Comparison of ENCODE assay signal across 9 mouse cellular contexts in the genomic region with DNA sequence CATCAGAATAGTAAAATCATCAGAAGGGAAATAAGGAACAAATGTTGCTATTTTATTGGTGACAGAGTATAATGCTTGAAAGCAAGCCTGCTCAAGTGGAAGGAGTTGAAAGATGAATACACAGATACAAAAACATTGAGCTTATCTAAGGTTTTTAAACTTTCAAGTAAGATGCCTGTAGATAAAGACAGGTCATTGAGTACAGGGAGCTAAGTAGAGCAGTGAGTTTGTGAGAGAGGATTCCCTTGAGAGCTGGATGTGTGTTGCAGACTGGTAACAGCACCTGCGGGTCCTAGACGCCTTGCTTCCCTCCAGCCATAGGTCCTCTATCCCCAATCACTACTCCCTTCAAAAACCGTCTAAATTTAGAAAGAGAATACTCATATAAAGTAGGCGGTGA. TPM values are rescaled to one million over a fixed set of nuclear protein-coding genes. Genes with fewer than 3 reads are reported as not detected.
DNase-seq lines count a peak whose midpoint lies in the region; ATAC-seq lines count a peak whose summit lies in the region.
"Had no signal": no experiment of that assay in that cellular context is flagged by ENCODE, and none has a peak within 500 bp of the region (broad histone marks: within the 10 kb centered on the region; RNA-seq: fewer than 3 reads in every experiment).

No protein-coding gene starts in this region.

- H3K36me3 ChIP-seq in heart, embryonic 12.5 days, result no peaks in the 10 kb centered on the region
- no peaks in the 10 kb centered on the region for H3K36me3 ChIP-seq in forebrain, embryonic 14.5 days (ENCODE audit: control insufficient read depth, insufficient read depth, low read length)
- H3K36me3 ChIP-seq in liver, embryonic 16.5 days (ENCODE audit: control insufficient read depth, insufficient read depth), result no peaks in the 10 kb centered on the region

- 14% methylated on average over 4 of the region's 4 CpGs for WGBS in heart, embryonic 12.5 days
- 14% methylated on average over 4 of the region's 4 CpGs for WGBS in forebrain, embryonic 14.5 days
- 24% methylated on average over 4 of the region's 4 CpGs for WGBS in liver, embryonic 16.5 days (ENCODE audit: insufficient replicate concordance)

- H3K4me1 ChIP-seq in heart, embryonic 12.5 days (replicated peaks), result peaks cover 37% of the 10 kb centered on the region
- peaks cover 15% of the 10 kb centered on the region for H3K4me1 ChIP-seq in forebrain, embryonic 14.5 days (ENCODE audit: control insufficient read depth, insufficient read depth, low read length)
- peaks cover 18% of the 10 kb centered on the region for H3K4me1 ChIP-seq in liver, embryonic 16.5 days (ENCODE audit: control insufficient read depth, low read depth, low read length)

- peak overlapping the region; percentile 57; the same call in 1 of the 2 replicates for H3K9ac ChIP-seq in heart, embryonic 12.5 days
- peak overlapping the region; percentile 41 for H3K9ac ChIP-seq in forebrain, embryonic 14.5 days (ENCODE audit: low read length)
- H3K9ac ChIP-seq in liver, embryonic 16.5 days (ENCODE audit: low read depth, low read length), result no peak overlapping the region

- no peaks in the 10 kb centered on the region for H3K27me3 ChIP-seq in heart, embryonic 12.5 days (replicated peaks)
- no peaks in the 10 kb centered on the region for H3K27me3 ChIP-seq in forebrain, embryonic 14.5 days (replicated peaks; ENCODE audit: control insufficient read depth, insufficient read depth, low read length)
- H3K27me3 ChIP-seq in liver, embryonic 16.5 days (ENCODE audit: control insufficient read depth, insufficient read depth, low read depth, low read length), result no peaks in the 10 kb centered on the region

- peak overlapping the region; percentile 63 for H3K4me2 ChIP-seq in heart, embryonic 12.5 days
- H3K4me2 ChIP-seq in forebrain, embryonic 14.5 days (ENCODE audit: low read length), result peak overlapping the region; percentile 68
- H3K4me2 ChIP-seq in liver, embryonic 16.5 days (ENCODE audit: low read depth, low read length), result peak overlapping the region; percentile 88

- H3K4me3 ChIP-seq in heart, embryonic 12.5 days, result peak overlapping the region; percentile 21; the same call in 1 of the 2 replicates
- H3K4me3 ChIP-seq in forebrain, embryonic 14.5 days (ENCODE audit: low read depth, low read length), result peak overlapping the region; percentile 74
- H3K4me3 ChIP-seq in liver, embryonic 16.5 days (ENCODE audit: low read depth, low read length), result peak overlapping the region; percentile 12

- ATAC-seq in heart, embryonic 12.5 days (ENCODE audit: insufficient number of reproducible peaks, low FRiP score), result no peak
- ATAC-seq in forebrain, embryonic 14.5 days, result no peak
- ATAC-seq in liver, embryonic 16.5 days (ENCODE audit: low read depth), result no peak
- ATAC-seq in megakaryocyte progenitor cell, adult 5-6 weeks (replicated peaks; ENCODE audit: poor library complexity), result no peak

- no peaks in the 10 kb centered on the region for H3K9me3 ChIP-seq in heart, embryonic 12.5 days (replicated peaks)
- H3K9me3 ChIP-seq in forebrain, embryonic 14.5 days (replicated peaks; ENCODE audit: control insufficient read depth, low read length), result no peaks in the 10 kb centered on the region
- no peaks in the 10 kb centered on the region for H3K9me3 ChIP-seq in liver, embryonic 16.5 days (replicated peaks; ENCODE audit: control insufficient read depth, low read length)

- no peak for DNase-seq in heart, adult 18-20 months
- peak; percentile 16 for DNase-seq in CD4-positive helper T cell, adult 2 months (ENCODE audit: low read depth, low spot score)
- DNase-seq in forebrain, embryonic 14.5 days (ENCODE audit: low spot score), result no peak
- no peak for DNase-seq in right cerebral cortex, adult 2 months (ENCODE audit: low spot score in 2 of 2)
- no peak for DNase-seq in left cerebral cortex, adult 9 months (ENCODE audit: low spot score in 2 of 2)
- DNase-seq: kidney, postnatal 14 days had no signal

- peak overlapping the region; percentile 45; the same call in 1 of the 2 replicates for H3K27ac ChIP-seq in heart, embryonic 12.5 days (ENCODE audit: poor library complexity, severe bottlenecking)
- H3K27ac ChIP-seq in forebrain, embryonic 14.5 days (ENCODE audit: low read depth, low read length), result no peak overlapping the region
- H3K27ac ChIP-seq in liver, embryonic 16.5 days (ENCODE audit: low read length), result no peak overlapping the region

RNA-seq across cellular contexts. Expression of gene Pik3ca, which starts 1.2 kb away (rescaled TPM):
- polyA plus RNA-seq in heart, embryonic 12.5 days (2016; fragmentation: Nextera tagmentation; extraction: Ambion mirVana), result 8.7 and 10.2 TPM in 2 replicates
- total RNA-seq in heart, adult 18-20 months (2021), result 10 to 100 TPM; 38.0 to 40.7 TPM
- polyA plus RNA-seq in forebrain, embryonic 14.5 days (2014; fragmentation: Nextera tagmentation; extraction: Ambion mirVana), result 17.7 and 18.7 TPM in 2 replicates
- polyA plus RNA-seq in liver, embryonic 16.5 days (2015; fragmentation: Nextera tagmentation; extraction: Ambion mirVana), result 1.8 and 2.9 TPM in 2 replicates
- 19.1 and 19.9 TPM in 2 replicates for total RNA-seq in megakaryocyte progenitor cell, adult 5-6 weeks (2015)
- total RNA-seq in megakaryocyte progenitor cell, adult 5-6 weeks (2017), result 21.1 and 23.2 TPM in 2 replicates

RNA-seq across cellular contexts. Expression of gene Zmat3, which starts 32.8 kb away (rescaled TPM):
- 5.1 and 6.0 TPM in 2 replicates for polyA plus RNA-seq in heart, embryonic 12.5 days (2016; fragmentation: Nextera tagmentation; extraction: Ambion mirVana)
- 1 to 10 TPM; 7.1 to 7.5 TPM for total RNA-seq in heart, adult 18-20 months (2021)
- 6.8 and 7.2 TPM in 2 replicates for polyA plus RNA-seq in forebrain, embryonic 14.5 days (2014; fragmentation: Nextera tagmentation; extraction: Ambion mirVana)
- 0.48 and 0.78 TPM in 2 replicates for polyA plus RNA-seq in liver, embryonic 16.5 days (2015; fragmentation: Nextera tagmentation; extraction: Ambion mirVana)
- total RNA-seq in megakaryocyte progenitor cell, adult 5-6 weeks (2015), result 1.9 TPM in 2 replicates
- total RNA-seq in megakaryocyte progenitor cell, adult 5-6 weeks (2017), result 0.12 and 0.64 TPM in 2 replicates

Comparison
In these comparisons a context has a peak if more than half of its experiments do, and no peak if none do; other contexts are left out.
1. H3K4me3 ChIP-seq: peak in every context shown above with its lines; median percentile 74 in forebrain, embryonic 14.5 days; 21 in heart, embryonic 12.5 days; 12 in liver, embryonic 16.5 days.